Mouse (Mus musculus) CH12.LX (cell line): ENCODE measurements around the gene Lrtm1. TPM values are rescaled to one million over a fixed set of nuclear protein-coding genes. Genes with fewer than 3 reads are reported as not detected.

Experiments
- DNase-seq: peaks from one replicate; pipeline ENCODE4 v3.0.0-alpha.2; 2013; ENCODE audit errors: extremely low read depth
- H3K27ac ChIP-seq: 2 replicates; pipeline ENCODE4 v1.5.1; 2012; ENCODE audit warnings: low read depth, mild to moderate bottlenecking, control low read depth, moderate library complexity; ENCODE audit not compliant: insufficient read depth
- H3K27me3 ChIP-seq: replicated peaks from 2 replicates; pipeline ENCODE3; 2012; ENCODE audit warnings: inconsistent platforms
- H3K36me3 ChIP-seq, 2 experiments: replicated peaks in 1 of 2; 2 replicates each; pipeline versions ENCODE3 to v1.6.1; 2012; ENCODE audit warnings: inconsistent platforms in 1 of 2, low read length in 1 of 2, mild to moderate bottlenecking in 1 of 2, mixed read lengths in 1 of 2, moderate library complexity in 1 of 2; ENCODE audit not compliant: control insufficient read depth in 1 of 2, insufficient read depth in 1 of 2
- H3K4me1 ChIP-seq, 2 experiments: 2 replicates each; pipeline ENCODE4 v1.6.1; 2012; ENCODE audit warnings: inconsistent platforms in 1 of 2, moderate library complexity in 1 of 2; ENCODE audit not compliant: insufficient read depth in 2 of 2, control insufficient read depth in 1 of 2
- H3K4me2 ChIP-seq: 2 replicates; pipeline ENCODE4 v1.6.1; 2012; ENCODE audit warnings: low read depth, mild to moderate bottlenecking, control low read depth; ENCODE audit not compliant: poor library complexity, insufficient read depth, severe bottlenecking
- H3K4me3 ChIP-seq, 3 experiments: fragments of 150-350 bp in 1 of 3; sonication (generic) in 1 of 3; replicated peaks in 1 of 3; 2 replicates each; pipeline versions ENCODE3 to v1.5.1; 2011 to 2012; ENCODE audit warnings: low read depth in 2 of 3, low read length in 2 of 3, mild to moderate bottlenecking in 2 of 3, moderate library complexity in 2 of 3, control low read depth in 1 of 3, improper control_type of control experiment in 1 of 3, inconsistent platforms in 1 of 3, mixed read lengths in 1 of 3; ENCODE audit not compliant: poor library complexity in 1 of 3
- H3K79me2 ChIP-seq: replicated peaks from 2 replicates; pipeline ENCODE4 v1.6.1; 2012; ENCODE audit warnings: mild to moderate bottlenecking, moderate library complexity; ENCODE audit not compliant: control insufficient read depth, poor library complexity, insufficient read depth, severe bottlenecking; ENCODE audit errors: extremely low read depth
- H3K9ac ChIP-seq: 2 replicates; pipeline ENCODE4 v1.6.1; 2012; ENCODE audit warnings: low read depth, mild to moderate bottlenecking, control low read depth, moderate library complexity; ENCODE audit not compliant: insufficient read depth
- H3K9me3 ChIP-seq: replicated peaks from 2 replicates; pipeline ENCODE3; 2012; ENCODE audit warnings: low read length, inconsistent platforms, mixed read lengths
- E2F4 ChIP-seq: IDR thresholded peaks from 2 replicates; pipeline ENCODE4 v1.6.1; 2011; ENCODE audit warnings: low read depth, low read length, improper control_type of control experiment; ENCODE audit not compliant: insufficient replicate concordance
- ETS1 ChIP-seq: conservative IDR thresholded peaks from 2 replicates; pipeline ENCODE4 v1.6.1; 2012; ENCODE audit warnings: low read depth, mild to moderate bottlenecking, inconsistent platforms, low read length, improper control_type of control experiment, moderate library complexity
- HCFC1 ChIP-seq: IDR thresholded peaks from 2 replicates; pipeline ENCODE4 v1.6.1; 2012; ENCODE audit warnings: low read depth, mild to moderate bottlenecking, inconsistent platforms, low read length, improper control_type of control experiment
- IRF4 ChIP-seq: IDR thresholded peaks from 2 replicates; pipeline ENCODE4 v1.6.1; 2014; ENCODE audit warnings: low read depth, mild to moderate bottlenecking, inconsistent platforms, low read length, improper control_type of control experiment
- MAFK ChIP-seq: IDR thresholded peaks from 2 replicates; pipeline ENCODE4 v1.6.1; 2011; ENCODE audit warnings: low read length, improper control_type of control experiment; ENCODE audit not compliant: insufficient replicate concordance
- MEF2A ChIP-seq: IDR thresholded peaks from 2 replicates; pipeline ENCODE4 v1.6.1; 2014; ENCODE audit warnings: low read depth, mild to moderate bottlenecking, inconsistent platforms, low read length, improper control_type of control experiment, borderline replicate concordance
- MXI1 ChIP-seq: IDR thresholded peaks from 2 replicates; pipeline ENCODE4 v1.6.1; 2011; ENCODE audit warnings: mild to moderate bottlenecking, low read depth, low read length, improper control_type of control experiment
- MYC ChIP-seq: IDR thresholded peaks from 2 replicates; pipeline ENCODE4 v1.6.1; 2011; ENCODE audit warnings: low read depth, mild to moderate bottlenecking, improper control_type of control experiment, low read length
- NELFE ChIP-seq: IDR thresholded peaks from 2 replicates; pipeline ENCODE4 v1.6.1; 2011; ENCODE audit warnings: low read depth, low read length, improper control_type of control experiment
- POLR2AphosphoS2 ChIP-seq: IDR thresholded peaks from 2 replicates; pipeline ENCODE4 v1.6.1; 2011; ENCODE audit warnings: low read depth, low read length, improper control_type of control experiment
- RAD21 ChIP-seq: IDR thresholded peaks from 2 replicates; pipeline ENCODE4 v1.6.1; 2011; ENCODE audit warnings: low read depth, mild to moderate bottlenecking, low read length, improper control_type of control experiment, moderate library complexity
- RCOR1 ChIP-seq: conservative IDR thresholded peaks from 2 replicates; pipeline ENCODE4 v1.6.1; 2012; ENCODE audit warnings: low read depth, mild to moderate bottlenecking, inconsistent platforms, low read length, improper control_type of control experiment
- TCF12 ChIP-seq: IDR thresholded peaks from 2 replicates; pipeline ENCODE4 v1.6.1; 2014; ENCODE audit warnings: low read depth, mild to moderate bottlenecking, inconsistent platforms, low read length, improper control_type of control experiment
- USF2 ChIP-seq: conservative IDR thresholded peaks from 2 replicates; pipeline ENCODE4 v1.6.1; 2011; ENCODE audit warnings: low read depth, low read length, improper control_type of control experiment
- dilution Hi-C: fragments of 300-500 bp; cut with MboI; formaldehyde crosslinking; loops from 2 replicates; pipeline ENCODE4 v1.14.3; 2020; ENCODE audit warnings: low sequenced_read_pairs; ENCODE audit not compliant: extremely low pct_unique_long_range_greater_than_20kb, extremely low pct_ligation_motif_present
- in situ Hi-C: fragments of 300-500 bp; cut with MboI; formaldehyde crosslinking; loops from 3 replicates; pipeline ENCODE4 v1.14.3; 2019; ENCODE audit warnings: low sequenced_read_pairs, low pct_ligation_motif_present, low pct_unique_long_range_greater_than_20kb, mixed read lengths
- polyA plus RNA-seq: library from polyadenylated mRNA; unstranded; fragments of >175 nt; gene quantifications from 2 replicates; pipeline ENCODE4 v1.2.1, GENCODE M21; 2012; ENCODE audit warnings: low read depth; ENCODE audit not compliant: insufficient read length
- total RNA-seq, 2 experiments: library from RNA; depleted of rRNA; stranded (reverse); fragments of 300-350 nt in 1 of 2; fragments of >200 nt in 1 of 2; gene quantifications; 2 replicates each; pipeline ENCODE4 v1.2.3; 2012 to 2014

Gene Lrtm1
- total and polyA plus RNA-seq, 3 experiments: not detected

DNA sequence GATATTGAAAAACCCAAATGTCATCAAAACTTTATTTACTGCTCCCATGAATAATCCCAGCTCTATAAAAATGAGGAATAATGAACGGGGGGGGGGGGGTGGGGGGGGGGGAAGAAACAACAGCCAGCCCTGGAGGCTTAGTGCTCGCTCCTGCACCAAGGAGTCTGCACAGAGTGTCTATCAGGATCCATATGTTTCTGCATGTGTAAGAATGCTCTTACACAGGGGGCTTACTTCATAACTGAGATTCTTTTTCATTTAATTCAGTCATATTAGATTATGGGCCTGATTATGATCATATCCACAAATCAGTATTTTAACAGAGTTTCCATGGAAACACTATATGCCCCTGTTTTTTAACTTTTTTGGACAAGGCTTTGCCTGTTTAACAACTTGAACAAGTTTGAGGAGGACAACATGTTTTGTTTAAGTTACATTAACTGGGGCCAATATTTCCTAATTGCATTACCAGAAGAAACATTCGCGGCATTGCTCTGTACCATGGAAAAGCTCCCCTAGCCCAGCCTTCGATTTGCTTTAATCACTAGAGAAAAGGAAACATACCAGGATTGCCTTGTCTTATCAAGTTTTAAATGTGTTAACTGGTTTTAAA, 12.7 kb upstream of the Lrtm1 start:
- Histone ChIP-seq H3K36me3 (no peaks in the 10 kb centered on the region), H3K27ac (no peak overlapping the region), H3K4me2 (no peak overlapping the region), H3K27me3 (no peaks in the 10 kb centered on the region), H3K4me3 (no peak overlapping the region), H3K9me3 (peaks cover 62% of the 10 kb centered on the region), H3K4me1 (no peaks in the 10 kb centered on the region), H3K79me2 (no peaks in the 10 kb centered on the region), H3K9ac (no peak overlapping the region)
- no peak for DNase-seq
- no peak for TF ChIP-seq MAFK
- no peak for TF ChIP-seq MXI1
- TF ChIP-seq ETS1: no peak
- no peak for TF ChIP-seq RCOR1
- in situ Hi-C loops (no loop called here), dilution Hi-C loops (no loop called here)

DNA sequence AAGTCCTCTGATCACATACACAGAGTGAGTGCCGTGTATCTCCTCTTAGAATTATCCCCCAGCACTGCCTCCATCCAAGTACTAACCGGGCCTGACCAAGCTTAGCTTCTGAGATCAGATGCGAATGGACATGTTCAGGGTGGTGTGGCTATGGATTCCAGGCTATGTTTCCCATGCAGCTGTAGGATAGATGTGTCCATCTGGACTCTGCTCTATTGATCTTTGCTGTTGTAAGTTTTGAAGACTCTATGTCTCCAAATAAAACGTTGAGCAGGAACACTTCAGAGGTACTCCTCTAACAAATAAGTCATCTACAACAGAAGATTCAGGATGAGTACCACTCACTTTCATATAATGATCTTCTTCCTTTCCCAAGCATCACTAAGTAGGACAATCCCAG, 8.4 kb upstream of the Lrtm1 start:
- Histone ChIP-seq H3K9ac (no peak overlapping the region), H3K4me1 (no peaks in the 10 kb centered on the region), H3K27ac (no peak overlapping the region), H3K4me2 (no peak overlapping the region), H3K36me3 (no peaks in the 10 kb centered on the region), H3K9me3 (peaks cover 74% of the 10 kb centered on the region), H3K4me3 (no peak overlapping the region), H3K27me3 (no peaks in the 10 kb centered on the region), H3K79me2 (no peaks in the 10 kb centered on the region)
- no peak for TF ChIP-seq HCFC1
- no peak for TF ChIP-seq MEF2A
- no peak for TF ChIP-seq POLR2AphosphoS2
- no peak for TF ChIP-seq RAD21
- no peak for TF ChIP-seq MYC
- TF ChIP-seq E2F4: no peak
- TF ChIP-seq NELFE: no peak
- DNase-seq: no peak
- dilution Hi-C loops: no loop called here
- in situ Hi-C loops: no loop called here

DNA sequence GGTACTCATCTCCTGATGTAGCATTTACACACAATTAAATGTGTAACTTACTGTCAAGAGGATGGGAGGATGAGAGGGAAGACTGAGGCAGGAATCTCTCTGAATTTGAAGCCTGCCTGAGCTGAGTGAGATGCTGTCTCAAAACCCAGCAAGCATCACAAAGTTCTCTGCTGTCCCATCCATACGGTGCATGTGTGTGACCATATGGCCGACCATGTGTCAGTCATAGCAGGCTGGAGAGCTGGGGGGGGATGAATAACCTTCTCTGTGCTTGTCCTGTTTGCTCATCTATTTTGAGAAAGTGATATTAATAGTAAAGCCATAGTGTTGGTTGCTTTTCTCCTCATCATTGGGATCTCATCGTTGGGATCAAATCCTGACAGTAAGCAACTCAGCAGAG, 4.8 kb upstream of the Lrtm1 start:
- TF ChIP-seq USF2: no peak
- no peak for TF ChIP-seq IRF4
- no peak for TF ChIP-seq TCF12
- H3K4me3 ChIP-seq: no peak overlapping the region
- in situ Hi-C loops: no loop called here

More for the DNA sequence above, 4.8 kb upstream of the Lrtm1 start:
- H3K4me2 ChIP-seq: no peak overlapping the region
- no peaks in the 10 kb centered on the region for H3K4me1 ChIP-seq
- dilution Hi-C loops: no loop called here
- peaks cover 75% of the 10 kb centered on the region for H3K9me3 ChIP-seq
- no peaks in the 10 kb centered on the region for H3K79me2 ChIP-seq
- H3K36me3 ChIP-seq: no peaks in the 10 kb centered on the region
- no peak for DNase-seq
- H3K9ac ChIP-seq: no peak overlapping the region
- no peaks in the 10 kb centered on the region for H3K27me3 ChIP-seq
- H3K27ac ChIP-seq: no peak overlapping the region
